Mouse (Mus musculus): ENCODE measurements around the gene Zfp648.

The Zfp648 gene

DNA sequence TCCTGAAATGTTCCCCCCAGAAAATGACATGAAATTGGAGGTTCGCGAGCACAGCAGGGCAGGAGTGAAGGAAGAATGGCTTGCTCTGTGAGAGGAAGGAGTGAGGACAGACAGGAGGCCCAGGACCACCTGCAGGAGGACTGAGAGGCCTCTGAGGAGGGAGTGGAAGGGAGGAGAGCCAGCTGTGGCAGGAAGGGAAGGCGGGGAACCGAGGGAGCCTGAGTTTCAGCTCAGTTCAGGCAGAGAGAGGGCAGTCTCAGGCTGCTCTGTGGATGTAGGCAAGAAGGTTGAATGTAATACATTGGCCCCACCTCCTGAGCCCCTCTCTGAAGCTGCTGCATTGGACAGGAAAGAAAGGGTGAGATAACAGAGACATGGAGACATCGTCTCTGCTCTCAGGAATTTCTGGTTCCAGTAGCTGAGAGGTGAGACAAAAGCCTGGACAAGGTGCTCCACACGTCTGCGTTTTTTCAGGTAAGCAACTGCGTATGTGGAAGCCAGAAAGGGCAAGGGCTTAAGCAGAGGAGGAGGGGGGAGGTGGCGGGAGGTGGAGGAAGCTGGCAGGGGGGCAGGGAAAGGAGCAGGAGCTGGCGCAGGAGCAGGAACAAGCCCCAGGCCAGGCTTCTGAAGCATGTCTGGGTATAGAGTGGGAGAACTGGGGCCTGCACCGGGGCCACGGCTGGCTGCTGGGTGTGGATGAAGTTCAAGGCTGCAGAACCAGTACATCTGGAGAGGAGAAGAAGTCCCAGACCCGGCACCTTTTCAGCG lies at the start of gene Zfp648:
Gene Zfp648, plus strand, starts transcription at position 233 of the 768 bp plus-strand sequence.
- no peak for DNase-seq (ENCODE audit: low read depth)

DNA sequence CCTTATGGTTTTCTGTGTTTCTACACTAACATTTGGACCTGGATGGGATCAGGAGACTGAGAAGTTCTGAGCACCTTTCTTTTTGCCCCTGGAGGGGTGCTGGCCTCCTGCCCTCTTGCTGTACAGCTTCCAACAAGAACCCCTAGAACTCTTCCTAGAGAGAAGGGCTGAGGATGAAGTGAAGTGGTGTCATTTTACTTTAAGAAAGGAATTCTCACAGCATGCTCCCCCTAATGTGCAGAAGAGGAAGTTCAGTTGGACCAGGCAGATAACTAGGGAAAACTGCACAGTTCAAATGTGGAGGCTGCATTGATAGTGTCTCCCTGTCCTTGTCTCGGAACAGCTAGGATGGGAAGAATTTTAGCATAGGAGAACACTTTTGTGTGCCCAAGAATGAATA lies 48.4 kb upstream of the Zfp648 start:
- DNase-seq (ENCODE audit: low read depth), result no peak

DNA sequence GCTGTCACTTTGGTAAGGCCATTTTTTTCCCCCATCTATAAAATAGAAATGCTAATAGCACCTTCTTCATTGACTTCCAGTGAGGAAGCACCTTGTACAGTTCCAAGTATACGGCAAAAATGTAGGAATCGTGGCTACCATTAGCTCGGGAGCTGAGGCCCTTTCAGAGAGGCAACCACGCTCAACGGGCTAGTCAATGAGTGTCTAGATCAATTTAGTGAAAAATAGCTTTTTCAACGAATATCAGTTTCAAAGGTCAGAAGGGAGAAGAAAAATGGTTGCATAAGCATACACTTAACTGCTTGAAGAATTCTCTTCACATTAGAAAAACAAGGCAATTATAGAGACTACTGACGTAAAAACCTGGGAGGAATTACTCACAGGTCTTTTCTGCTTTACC lies 47.2 kb upstream of the Zfp648 start:
- DNase-seq (ENCODE audit: low read depth), result no peak

DNA sequence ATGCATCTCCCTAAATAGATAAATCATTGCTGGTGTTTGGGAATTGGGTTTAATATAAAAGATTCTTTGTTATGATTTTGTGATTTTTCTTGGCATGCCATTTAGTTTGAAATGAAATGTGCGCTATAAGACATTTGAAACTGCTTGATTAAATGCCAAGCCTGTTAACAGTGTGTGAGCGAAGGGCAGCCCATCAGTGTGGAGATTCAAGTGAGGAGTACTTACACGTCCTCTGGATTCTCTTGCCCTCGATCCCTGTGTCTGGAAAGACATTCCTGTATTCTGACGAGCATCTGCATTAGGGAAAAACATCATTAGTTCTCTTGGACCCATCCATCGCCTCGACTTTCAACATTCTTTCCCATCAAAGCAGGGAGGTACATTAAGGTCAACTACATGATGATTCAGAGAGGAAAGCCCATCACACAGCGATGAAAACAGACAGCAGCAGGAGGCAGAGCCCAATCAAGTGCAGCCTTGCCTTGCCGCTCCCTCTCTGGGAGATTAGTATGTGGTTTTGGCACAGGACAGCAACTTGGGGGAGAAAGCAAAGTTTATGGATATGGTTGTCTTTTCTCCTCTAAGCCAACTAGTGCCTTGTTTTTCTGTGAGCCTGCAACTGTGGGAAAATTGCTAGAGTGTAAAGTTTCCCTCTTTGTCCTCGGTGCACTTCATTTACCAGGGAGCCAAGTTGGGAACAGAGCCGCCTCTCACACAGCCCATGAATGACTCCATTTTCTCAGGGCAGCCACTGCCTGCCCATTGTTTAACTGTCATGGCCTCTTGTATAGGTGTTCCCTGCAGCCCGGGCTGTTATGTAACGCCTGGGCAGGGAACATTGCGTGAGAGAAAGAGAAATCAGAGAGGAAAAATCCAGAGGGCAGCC lies 44.6 kb upstream of the Zfp648 start:
- no peak for DNase-seq (ENCODE audit: low read depth)

DNA sequence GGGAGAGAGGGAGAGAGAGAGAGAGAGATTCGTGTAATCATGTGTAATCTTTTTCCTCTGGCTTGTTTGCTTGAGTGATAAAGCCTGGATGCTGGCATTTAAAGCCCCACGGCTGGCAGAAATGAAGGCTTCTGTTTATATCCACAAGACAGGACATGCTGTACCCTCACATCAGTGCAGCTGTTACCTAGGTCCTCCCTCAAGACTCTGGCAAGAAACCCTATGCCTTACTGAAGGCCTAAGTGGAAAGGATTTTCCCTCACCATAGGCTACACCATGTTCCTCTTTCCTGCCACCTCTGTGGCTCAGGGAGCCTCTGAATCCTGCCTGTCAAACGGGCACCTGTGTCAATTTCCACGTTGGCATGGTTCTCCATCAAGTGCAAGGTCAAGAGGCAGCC lies 43.9 kb upstream of the Zfp648 start:
- DNase-seq (ENCODE audit: low read depth), result no peak

DNA sequence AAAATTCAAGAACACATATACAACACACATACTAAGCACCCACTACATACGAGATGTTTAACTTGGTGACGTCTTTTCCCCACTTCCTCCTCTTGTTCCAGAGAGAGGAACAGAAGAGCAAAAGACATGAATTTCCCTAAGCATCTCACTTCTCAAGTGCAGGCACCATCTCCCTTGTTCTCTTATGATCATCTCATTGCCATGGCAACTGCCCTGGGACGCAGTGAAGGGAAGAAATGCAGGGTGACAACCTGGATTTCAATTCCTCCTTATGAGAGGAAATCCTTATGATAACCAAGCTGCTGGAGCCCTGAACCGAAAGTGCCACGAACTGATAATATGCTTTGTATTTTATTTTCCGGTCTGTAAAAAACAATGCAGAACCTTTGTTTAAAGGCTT lies 33.3 kb upstream of the Zfp648 start:
- DNase-seq (ENCODE audit: low read depth), result no peak

DNA sequence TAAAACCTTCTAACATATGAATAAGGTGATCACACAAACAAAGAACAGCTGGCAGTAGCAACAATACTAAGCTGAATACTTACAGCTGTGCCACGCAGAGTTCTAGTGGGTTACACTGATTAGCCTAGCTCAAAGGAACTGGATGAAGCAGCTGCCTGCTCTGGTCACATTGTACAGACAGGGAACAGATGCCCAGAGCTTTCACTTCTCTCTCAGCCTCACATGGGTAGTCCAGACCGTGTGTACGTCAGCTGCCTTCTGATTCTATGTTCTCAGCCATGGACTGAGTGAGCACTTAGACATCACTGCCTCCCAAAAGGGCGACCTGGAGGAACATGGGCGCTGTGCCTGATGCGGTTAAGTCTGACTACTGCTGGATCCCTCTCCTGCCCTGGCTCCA lies 25.7 kb upstream of the Zfp648 start:
- no peak for DNase-seq (ENCODE audit: low read depth)

DNA sequence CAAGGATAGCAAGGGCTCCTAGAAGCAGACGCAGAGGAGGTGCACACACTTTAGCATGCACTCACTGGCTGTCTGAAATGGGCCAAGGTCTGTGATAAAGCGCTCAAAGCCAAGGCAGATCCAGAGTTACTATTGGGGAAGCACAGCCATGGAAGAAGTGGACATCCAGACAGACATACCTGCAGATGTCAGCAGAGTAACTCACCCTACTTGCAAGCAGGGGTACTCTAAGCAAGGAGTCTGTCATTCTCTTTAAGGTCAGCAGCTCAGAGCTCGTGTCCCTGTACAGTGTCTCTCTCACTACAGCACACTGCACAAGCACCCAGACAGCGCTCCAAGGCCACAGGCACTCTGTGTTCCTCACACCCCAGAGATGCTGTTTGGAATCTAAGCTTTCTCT lies 23.2 kb upstream of the Zfp648 start:
- no peak for DNase-seq (ENCODE audit: low read depth)

DNA sequence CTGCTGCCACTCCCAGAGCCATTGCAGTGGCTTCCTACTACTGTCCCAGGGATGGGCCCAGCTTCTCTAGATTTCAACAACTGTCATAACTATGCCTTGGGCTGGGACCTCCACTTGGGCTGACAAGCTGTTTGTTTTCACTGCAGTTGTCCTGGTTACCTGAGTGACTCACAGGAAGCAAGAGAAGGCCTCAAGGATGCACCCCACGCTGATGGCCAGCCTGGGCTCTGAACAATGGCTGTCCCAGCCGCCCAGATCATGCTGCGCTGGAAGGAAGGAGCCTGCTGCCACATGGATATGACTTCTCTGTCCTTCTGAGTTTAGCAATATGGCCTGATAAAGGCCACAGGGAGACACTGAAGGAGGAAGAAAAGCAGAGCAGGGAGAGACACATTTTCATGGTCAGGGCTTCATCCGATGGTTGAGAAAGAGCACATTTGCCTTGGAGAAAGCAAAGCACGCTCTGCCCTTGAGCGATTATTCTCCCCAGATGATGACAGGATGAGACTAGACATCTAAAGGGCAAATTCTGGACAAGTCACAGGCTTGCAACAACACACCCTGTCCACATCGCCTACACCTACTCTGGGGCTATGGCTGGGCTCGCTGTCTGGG lies 22.3 kb upstream of the Zfp648 start:
- no peak for DNase-seq (ENCODE audit: low read depth)

DNA sequence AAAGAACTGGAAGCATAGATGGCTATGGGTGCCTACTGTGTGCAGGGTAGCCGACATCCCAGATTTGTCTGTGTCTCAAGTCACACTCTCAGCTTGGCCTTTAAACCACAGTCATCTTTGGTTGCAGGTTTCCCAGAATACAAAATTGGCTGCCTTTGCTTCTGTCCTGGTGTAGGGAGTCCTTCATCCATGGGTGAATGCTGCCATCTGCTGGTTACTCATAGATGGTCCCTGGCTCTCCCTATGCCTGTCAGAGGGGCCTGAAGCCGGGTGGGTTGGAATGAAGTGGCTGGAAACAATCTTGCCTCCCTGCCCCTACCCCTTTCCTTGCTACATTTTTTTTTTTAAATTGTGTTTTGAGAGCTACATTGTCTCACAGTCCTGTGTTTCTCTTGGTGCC lies 20.0 kb upstream of the Zfp648 start:
- peak; percentile 48 for DNase-seq (ENCODE audit: low read depth)

DNA sequence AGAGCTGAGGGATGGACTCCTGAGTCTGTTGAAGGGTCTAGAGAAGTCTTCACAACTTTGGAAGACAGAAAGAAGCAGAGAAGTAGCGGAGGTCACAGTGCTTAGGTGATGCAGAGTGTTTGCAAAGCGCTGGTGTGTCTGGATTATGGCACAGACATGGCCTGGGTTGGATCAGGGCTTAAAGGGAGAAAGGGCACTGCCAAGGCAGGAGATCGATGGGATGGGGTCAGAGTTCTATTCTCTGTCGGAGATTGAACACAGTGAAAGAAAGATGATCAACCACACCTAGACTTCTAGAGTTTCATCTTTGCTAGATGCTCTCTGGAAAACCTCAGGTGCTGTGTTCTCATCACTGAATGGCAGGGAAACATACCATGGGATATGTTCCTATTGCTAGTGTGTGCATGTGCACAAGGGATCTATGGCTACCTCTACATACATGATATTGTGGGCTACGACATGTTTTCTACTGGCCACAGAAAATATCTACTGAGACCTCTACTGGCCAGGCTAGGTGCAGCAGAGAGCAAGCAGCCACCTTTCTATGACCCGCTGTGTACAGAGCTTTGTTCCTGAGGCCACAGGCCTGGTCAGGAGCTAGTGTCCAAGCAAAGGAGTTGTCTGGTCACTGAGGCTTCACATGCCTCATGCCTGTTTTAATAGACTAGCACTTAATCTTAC lies 18.5 kb upstream of the Zfp648 start:
- no peak for DNase-seq (ENCODE audit: low read depth)

DNA sequence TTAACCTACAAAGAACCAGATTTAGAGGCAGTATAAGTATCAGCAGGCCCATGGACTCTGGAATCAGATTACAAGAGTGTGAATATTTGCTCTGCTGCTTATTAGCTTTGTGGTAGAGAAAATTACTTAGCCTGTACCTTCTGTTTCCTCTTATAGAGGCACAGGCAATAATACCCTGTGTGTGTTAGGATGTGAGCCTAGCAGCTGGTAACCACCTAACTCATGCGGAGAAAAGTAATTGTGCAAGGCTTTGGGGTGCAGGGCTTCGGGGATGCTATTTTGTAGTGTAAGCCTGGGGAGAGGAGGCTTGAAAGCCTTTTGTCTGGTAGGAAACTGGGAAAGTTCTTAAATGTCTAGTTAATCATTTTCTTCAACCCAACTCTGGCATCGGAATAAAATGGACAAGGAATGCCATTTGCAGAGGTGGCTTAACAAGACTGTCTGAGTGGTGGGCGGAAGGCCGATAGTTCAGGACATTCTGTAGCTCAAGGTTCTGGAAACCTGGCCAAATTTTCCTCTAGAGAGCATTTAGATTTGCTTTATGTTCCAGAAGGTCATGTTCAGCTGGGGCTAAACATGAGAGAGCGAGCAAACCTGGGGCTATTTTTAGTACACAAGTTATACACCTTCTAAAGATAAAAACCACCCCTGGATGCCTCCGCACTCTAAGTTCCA lies 17.8 kb upstream of the Zfp648 start:
- no peak for DNase-seq (ENCODE audit: low read depth)

DNA sequence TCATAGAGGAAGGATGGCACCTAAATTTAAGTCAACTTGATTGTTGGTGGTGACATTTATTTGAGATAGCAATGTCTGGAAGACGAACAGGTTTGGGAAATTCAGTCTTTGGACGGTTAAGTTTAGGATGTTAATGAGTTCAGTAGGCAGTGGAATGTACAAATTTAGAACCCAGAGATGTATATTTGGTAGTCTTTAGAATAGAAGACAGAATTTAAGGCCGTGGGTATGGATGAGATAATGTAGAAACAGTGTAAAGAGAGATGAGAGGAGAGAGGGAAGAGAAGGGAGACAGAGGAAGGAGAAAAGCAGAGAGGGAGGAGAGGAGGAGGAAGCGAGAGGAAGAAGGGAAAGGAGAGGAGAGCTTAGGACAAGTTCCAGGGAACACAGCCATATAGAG lies 12.8 kb upstream of the Zfp648 start:
- no peak for DNase-seq (ENCODE audit: low read depth)

DNA sequence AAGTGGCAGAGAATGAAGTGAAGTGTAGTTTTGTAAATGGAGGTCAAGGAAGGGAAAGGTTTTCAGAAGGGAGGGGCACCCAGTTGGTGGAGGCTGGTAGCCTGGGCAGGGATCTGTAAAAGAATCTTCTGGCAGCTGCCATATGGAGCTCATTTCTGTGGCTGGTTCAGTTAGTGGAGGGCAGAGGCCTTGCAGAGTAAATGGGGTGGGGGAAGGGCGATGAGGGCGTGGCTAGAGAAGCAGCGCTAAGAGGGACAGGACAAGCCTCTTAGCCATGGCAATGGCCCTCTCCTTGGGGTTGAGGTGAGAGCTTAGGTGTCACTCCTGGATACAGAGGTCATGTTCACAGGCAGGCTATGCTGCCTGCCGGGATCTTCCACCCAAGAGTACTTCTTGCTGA lies 12.4 kb upstream of the Zfp648 start:
- DNase-seq (ENCODE audit: low read depth), result no peak

DNA sequence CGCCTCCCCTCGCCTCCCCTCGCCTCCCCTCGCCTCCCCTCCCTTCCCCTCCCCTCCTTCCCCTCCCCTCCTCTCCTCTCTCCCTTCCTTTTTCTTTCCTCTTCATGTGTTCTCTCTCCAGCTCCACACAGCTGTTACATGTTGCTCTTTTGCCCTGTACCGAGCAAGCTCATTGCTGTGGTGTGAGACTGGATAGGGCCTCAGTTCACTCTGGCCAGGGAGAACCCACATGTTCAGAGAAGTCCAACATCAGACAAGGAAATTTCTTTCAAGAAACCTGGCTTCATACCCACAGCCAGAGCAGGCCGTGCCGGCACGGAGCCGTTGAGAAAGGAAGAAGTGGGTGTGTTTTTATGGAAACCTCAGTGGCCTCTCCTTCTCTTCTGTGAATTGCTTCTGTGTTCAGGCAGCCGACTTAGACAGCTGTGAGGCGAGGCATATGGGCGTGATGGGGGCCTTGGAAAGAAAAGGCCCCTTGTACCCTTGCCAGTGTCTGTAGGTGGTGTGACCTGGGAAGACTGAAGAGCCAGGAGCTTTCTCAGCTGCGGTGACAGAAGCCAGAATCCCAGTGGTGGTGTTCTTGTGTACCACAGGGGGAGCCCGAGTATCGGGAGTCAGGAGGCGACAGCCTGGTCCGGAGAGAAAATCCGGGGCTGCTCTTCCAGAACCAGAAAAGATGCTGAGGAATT lies 11.0 kb upstream of the Zfp648 start:
- DNase-seq (ENCODE audit: low read depth), result no peak

DNA sequence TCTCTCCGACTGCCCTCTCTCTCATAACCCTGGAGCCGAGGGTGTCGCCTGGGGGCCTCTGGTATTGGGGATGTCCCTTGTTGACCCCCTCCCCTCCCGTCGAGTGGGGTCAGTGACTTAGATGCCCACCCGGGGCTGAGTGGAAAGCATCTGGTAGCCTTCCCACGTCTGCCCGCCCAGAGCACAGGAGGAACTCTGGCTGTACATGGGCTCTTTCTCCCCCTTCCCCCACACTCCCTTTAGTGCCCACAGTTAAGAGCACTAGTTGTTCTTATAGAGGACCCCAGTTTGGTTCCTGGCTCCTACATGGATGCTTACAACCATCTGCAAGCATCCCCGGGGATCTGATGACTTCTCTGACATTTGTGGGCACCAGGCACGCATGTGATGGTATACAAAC lies 2.1 kb upstream of the Zfp648 start:
- DNase-seq (ENCODE audit: low read depth), result no peak

DNA sequence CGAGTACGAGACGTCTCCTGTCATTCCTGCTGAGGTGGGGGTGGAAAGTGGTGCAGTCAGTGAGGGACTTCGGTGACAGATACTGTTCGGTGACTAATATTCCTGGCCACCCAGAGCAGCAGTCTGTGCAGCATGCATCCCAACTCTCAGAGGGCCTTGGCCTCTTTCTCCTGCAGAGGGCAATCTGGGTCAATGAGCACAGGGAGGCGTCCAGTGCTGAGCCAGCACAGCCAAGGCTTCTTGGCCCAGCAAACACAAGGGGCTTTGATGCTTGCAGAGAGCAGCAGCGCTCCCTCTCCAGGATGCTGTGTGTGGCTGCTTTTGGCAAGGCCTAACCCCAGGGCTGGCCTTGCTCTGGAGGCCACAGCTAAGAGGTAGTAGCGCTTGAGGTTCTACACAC lies 1.6 kb downstream of the Zfp648 start:
- DNase-seq (ENCODE audit: low read depth), result no peak

DNA sequence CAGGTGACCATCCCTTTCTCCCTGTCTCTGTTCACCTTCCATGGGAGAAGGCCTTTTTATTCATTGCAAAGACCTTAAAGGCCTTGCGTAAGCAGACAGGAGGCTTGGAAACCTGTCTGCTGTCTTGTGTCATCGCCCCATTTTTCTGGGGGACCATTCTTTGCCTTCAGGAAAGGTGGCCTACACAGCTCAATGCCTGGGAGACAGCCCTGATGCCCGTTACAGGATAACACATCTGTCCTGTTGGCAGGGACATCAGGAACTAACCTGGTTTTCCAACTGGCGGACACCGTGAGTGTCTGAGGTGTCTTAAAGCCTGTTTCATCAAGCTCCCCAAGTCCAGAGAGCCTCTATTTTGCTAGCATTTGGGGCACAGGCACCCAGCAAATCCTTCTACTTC lies 2.4 kb downstream of the Zfp648 start:
- DNase-seq (ENCODE audit: low read depth), result no peak

DNA sequence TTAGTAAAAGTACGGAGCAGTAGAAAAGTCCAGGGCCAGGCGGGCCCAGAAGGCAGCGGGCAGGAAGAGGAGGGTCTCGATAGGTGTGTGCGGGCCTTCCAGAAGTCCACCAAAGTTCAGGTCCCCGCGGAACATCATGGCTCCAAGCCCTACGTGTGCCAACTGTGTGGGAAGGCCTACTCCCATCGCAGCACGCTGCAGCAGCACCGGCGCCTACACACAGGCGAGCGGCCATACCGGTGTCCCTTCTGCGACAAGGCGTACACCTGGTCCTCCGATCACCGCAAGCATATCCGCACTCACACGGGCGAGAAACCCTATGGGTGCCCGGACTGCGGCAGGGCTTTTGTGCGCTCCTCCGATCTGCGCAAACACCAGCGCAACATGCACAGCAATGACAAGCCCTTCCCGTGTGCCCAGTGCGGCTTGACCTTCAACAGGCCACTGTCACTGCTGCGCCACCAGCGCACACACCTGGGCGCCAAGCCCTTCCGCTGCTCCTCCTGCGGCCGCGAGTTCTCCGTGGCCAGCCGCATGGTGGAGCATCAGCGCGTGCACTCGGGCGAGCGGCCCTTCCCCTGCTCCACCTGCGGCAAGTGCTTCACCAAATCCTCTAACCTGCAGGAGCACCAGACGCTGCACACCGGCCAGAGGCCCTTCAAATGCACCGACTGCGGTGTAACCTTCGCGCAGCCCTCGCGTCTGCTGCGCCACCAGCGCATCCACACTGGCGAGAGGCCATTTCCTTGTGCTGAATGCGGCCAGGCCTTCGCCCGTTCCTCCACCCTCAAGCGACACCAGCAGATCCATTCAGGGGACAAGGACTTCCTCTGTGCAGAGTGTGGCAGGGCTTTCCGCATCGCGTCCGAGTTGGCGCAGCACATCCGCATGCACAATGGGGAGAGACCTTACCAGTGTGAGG lies 3.9 kb downstream of the Zfp648 start:
- no peak for DNase-seq (ENCODE audit: low read depth)

DNA sequence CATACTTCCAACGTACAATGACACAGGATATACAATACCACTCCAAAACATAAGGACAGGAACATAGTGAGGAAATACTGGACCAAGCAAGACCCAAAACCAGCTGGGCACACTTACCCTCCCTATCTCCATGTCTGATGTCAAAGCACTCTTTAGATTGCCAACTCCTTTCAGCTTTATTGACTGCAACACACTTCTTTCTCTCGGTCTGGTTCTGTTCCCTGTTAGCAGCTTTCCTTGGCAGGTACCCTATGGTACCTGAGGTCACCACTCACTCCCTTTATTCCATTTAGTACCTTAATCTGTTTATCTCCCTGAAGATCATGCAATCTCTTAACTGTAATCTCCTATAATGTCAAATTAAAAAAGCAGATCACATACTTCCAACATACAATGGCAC lies 19.0 kb downstream of the Zfp648 start:
- DNase-seq (ENCODE audit: low read depth), result no peak
